Mouse (Mus musculus): ENCODE results near the gene Mbtps2. TPM values are rescaled to one million over a fixed set of nuclear protein-coding genes. Genes with fewer than 3 reads are reported as not detected.

The Mbtps2 gene
- total and polyA plus RNA-seq, 2 experiments from 2014 or later, result 16.4 to 23.4 TPM

GRCm38 (mm10) chrX:157568840-157569239 lies 29.7 kb downstream of the Mbtps2 start, which contains the start of gene Yy2:
Gene Yy2 (minus strand): TSS chrX:157568985.
- DNase-seq (ENCODE audit: low spot score), result no peak

GRCm38 (mm10) chrX:157563794-157564193 lies 34.7 kb downstream of the Mbtps2 start:
- Histone ChIP-seq H3K36me3 (ENCODE audit: insufficient read depth, low read length) (0 out of 2 replicates have a peak, but pooled peaks cover 2% of the 10 kb centered on the region), H3K9me3 (ENCODE audit: low read length) (no peaks in the 10 kb centered on the region), H3K27me3 (ENCODE audit: insufficient read depth, low read length) (no peaks in the 10 kb centered on the region), H3K4me1 (ENCODE audit: insufficient read depth, low read length) (no peaks in the 10 kb centered on the region), H3K27ac (ENCODE audit: low read depth, low read length) (no peak overlapping the region), H3K4me2 (ENCODE audit: low read depth, low read length, poor library complexity, severe bottlenecking) (no peak overlapping the region), H3K9ac (replicated peaks; ENCODE audit: low read length, poor library complexity, severe bottlenecking) (no peak overlapping the region), H3K4me3 (ENCODE audit: low read depth, low read length) (no peak overlapping the region)
- no peak for ATAC-seq (ENCODE audit: low FRiP score)
- no peak for DNase-seq (ENCODE audit: low spot score)
- 0 out of 2 replicates have a peak, but pooled peaks have one; percentile 15 for TF ChIP-seq CTCF (IDR thresholded peaks at IDR 0.05)
- 83% methylated on average over 10 of the region's 10 CpGs for WGBS

More at GRCm38 (mm10) chrX:157568840-157569239, 29.7 kb downstream of the Mbtps2 start, which contains the start of gene Yy2:
- no peak within 1 kb of the TSS for H3K9ac ChIP-seq (replicated peaks; ENCODE audit: low read length, poor library complexity, severe bottlenecking)
- H3K9me3 ChIP-seq (ENCODE audit: low read length), result no peaks in the 10 kb centered on the region
- H3K4me2 ChIP-seq (ENCODE audit: low read depth, low read length, poor library complexity, severe bottlenecking), result no peak within 1 kb of the TSS
- no peak within 1 kb of the TSS for H3K27ac ChIP-seq (ENCODE audit: low read depth, low read length)
- H3K27me3 ChIP-seq (ENCODE audit: insufficient read depth, low read length), result no peaks in the 10 kb centered on the region
- 0 out of 2 replicates have a peak, but pooled peaks cover 2% of the 10 kb centered on the region for H3K36me3 ChIP-seq (ENCODE audit: insufficient read depth, low read length)
- ATAC-seq (ENCODE audit: low FRiP score), result no peak
- no peak for TF ChIP-seq CTCF (IDR thresholded peaks at IDR 0.05)
- WGBS, result 87% methylated on average over 26 of the region's 26 CpGs
- H3K4me3 ChIP-seq (ENCODE audit: low read depth, low read length), result no peak within 1 kb of the TSS
- no peaks in the 10 kb centered on the region for H3K4me1 ChIP-seq (ENCODE audit: insufficient read depth, low read length)

- H3K4me3 ChIP-seq (ENCODE audit: low read depth, low read length), result no peak overlapping the region
- no peak for TF ChIP-seq CTCF (IDR thresholded peaks at IDR 0.05)
- H3K4me2 ChIP-seq (ENCODE audit: low read depth, low read length, poor library complexity, severe bottlenecking), result no peak overlapping the region
- no peak overlapping the region for H3K27ac ChIP-seq (ENCODE audit: low read depth, low read length)
- no peaks in the 10 kb centered on the region for H3K36me3 ChIP-seq (ENCODE audit: insufficient read depth, low read length)
- no peaks in the 10 kb centered on the region for H3K4me1 ChIP-seq (ENCODE audit: insufficient read depth, low read length)
- 15% methylated on average over 3 of the region's 3 CpGs for WGBS
- no peak overlapping the region for H3K9ac ChIP-seq (replicated peaks; ENCODE audit: low read length, poor library complexity, severe bottlenecking)
- H3K9me3 ChIP-seq (ENCODE audit: low read length), result no peaks in the 10 kb centered on the region
- DNase-seq (ENCODE audit: low spot score) (peak; percentile 8), ATAC-seq (ENCODE audit: low FRiP score) (peak; percentile 70)
- H3K27me3 ChIP-seq (ENCODE audit: insufficient read depth, low read length), result no peaks in the 10 kb centered on the region
Measured at GRCm38 (mm10) chrX:157547082-157547481, 51.4 kb downstream of the Mbtps2 start.

- Histone ChIP-seq H3K36me3 (ENCODE audit: insufficient read depth, low read length) (no peaks in the 10 kb centered on the region), H3K9ac (replicated peaks; ENCODE audit: low read length, poor library complexity, severe bottlenecking) (no peak overlapping the region), H3K4me1 (ENCODE audit: insufficient read depth, low read length) (no peaks in the 10 kb centered on the region), H3K27me3 (ENCODE audit: insufficient read depth, low read length) (no peaks in the 10 kb centered on the region), H3K4me2 (ENCODE audit: low read depth, low read length, poor library complexity, severe bottlenecking) (no peak overlapping the region), H3K9me3 (ENCODE audit: low read length) (no peaks in the 10 kb centered on the region), H3K27ac (ENCODE audit: low read depth, low read length) (no peak overlapping the region), H3K4me3 (ENCODE audit: low read depth, low read length) (no peak overlapping the region)
- no peak for ATAC-seq (ENCODE audit: low FRiP score)
- no peak for DNase-seq (ENCODE audit: low spot score)
- TF ChIP-seq CTCF (IDR thresholded peaks at IDR 0.05), result no peak
- WGBS, result 71% methylated on average over 5 of the region's 5 CpGs
Measured at GRCm38 (mm10) chrX:157506400-157506799, 92.1 kb downstream of the Mbtps2 start.

- Histone ChIP-seq H3K27me3 (ENCODE audit: insufficient read depth, low read length) (no peaks in the 10 kb centered on the region), H3K4me1 (ENCODE audit: insufficient read depth, low read length) (no peaks in the 10 kb centered on the region), H3K4me3 (ENCODE audit: low read depth, low read length) (no peak overlapping the region), H3K9ac (replicated peaks; ENCODE audit: low read length, poor library complexity, severe bottlenecking) (no peak overlapping the region), H3K4me2 (ENCODE audit: low read depth, low read length, poor library complexity, severe bottlenecking) (no peak overlapping the region), H3K27ac (ENCODE audit: low read depth, low read length) (no peak overlapping the region), H3K9me3 (ENCODE audit: low read length) (no peaks in the 10 kb centered on the region), H3K36me3 (ENCODE audit: insufficient read depth, low read length) (no peaks in the 10 kb centered on the region)
- no peak for TF ChIP-seq CTCF (IDR thresholded peaks at IDR 0.05)
- WGBS, result 82% methylated on average over 1 of the region's 1 CpGs
- ATAC-seq (ENCODE audit: low FRiP score) (no peak), DNase-seq (ENCODE audit: low spot score) (no peak)
Measured at GRCm38 (mm10) chrX:157504506-157504905, 94.0 kb downstream of the Mbtps2 start.

GRCm38 (mm10) chrX:157501871-157502270 lies 96.6 kb downstream of the Mbtps2 start:
- no peak for ATAC-seq (ENCODE audit: low FRiP score)
- DNase-seq (ENCODE audit: low spot score), result no peak
- Histone ChIP-seq H3K9me3 (ENCODE audit: low read length) (no peaks in the 10 kb centered on the region), H3K36me3 (ENCODE audit: insufficient read depth, low read length) (no peaks in the 10 kb centered on the region), H3K27me3 (ENCODE audit: insufficient read depth, low read length) (no peaks in the 10 kb centered on the region), H3K4me1 (ENCODE audit: insufficient read depth, low read length) (no peaks in the 10 kb centered on the region), H3K4me2 (ENCODE audit: low read depth, low read length, poor library complexity, severe bottlenecking) (no peak overlapping the region), H3K4me3 (ENCODE audit: low read depth, low read length) (no peak overlapping the region), H3K27ac (ENCODE audit: low read depth, low read length) (no peak overlapping the region), H3K9ac (replicated peaks; ENCODE audit: low read length, poor library complexity, severe bottlenecking) (no peak overlapping the region)
- no peak for TF ChIP-seq CTCF (IDR thresholded peaks at IDR 0.05)
- WGBS, result 78% methylated on average over 2 of the region's 2 CpGs
